Mouse (Mus musculus): ENCODE measurements around the gene Lrrc4c.

The Lrrc4c gene

DNA sequence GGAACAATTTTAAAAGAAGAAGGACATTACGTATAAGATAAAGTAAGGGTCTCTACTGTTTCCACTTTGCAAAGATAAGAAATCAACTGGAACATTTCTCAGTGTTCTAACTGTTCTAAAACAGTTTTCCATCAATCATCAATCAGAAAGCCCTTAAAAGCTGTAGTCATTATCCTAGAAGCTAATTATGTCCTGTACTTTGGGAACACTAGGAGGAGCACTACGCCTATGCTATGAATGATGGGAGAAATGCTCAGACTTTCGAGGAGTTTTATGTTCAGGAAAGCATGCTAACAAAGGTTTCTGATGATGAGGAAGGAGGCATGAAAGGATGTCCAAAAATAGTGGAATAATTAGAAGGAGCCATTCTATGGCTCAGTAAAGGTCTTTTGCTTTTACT lies 219.5 kb downstream of the Lrrc4c start:
- DNase-seq (ENCODE audit: extremely low read depth, low read depth, low spot score), result no peak

DNA sequence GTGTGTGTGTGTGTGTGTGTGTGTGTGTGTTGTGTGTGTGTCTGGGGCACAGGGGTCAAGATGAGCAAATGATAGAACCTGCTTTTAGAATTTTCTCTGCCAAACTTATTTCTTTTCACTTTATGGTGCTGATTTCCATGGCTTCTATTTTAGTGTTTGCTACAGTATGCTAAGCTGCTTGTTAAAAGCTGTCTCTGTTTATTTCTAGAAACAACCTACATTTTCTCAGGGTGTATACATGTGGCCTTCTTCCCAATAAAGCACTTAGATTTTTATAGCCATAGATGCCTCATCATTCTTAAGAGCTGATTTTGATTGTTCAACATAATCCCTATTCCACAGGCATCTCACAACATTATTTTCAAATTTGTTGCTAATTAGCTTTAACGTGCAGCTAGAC lies 229.2 kb downstream of the Lrrc4c start:
- no peak for DNase-seq (ENCODE audit: extremely low read depth, low read depth, low spot score)

DNA sequence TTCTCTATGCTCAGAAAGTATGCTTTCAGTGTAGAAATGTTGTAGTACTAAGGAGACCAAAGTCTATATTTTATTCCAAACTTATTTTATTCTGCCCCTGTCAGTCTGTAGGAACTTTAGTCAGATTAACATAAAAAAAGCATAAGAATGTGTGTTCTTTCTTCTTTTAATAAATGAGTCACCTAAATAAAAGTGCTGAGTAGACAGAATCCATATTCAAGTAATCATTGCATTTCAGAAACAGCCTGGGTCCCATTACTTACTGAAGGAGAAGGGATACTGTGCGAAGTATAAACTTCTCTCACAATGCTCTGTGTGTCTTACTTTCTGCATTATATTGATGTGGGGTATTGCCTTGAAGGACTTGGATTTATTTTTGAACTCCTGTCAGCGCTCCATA lies 255.8 kb downstream of the Lrrc4c start:
- DNase-seq (ENCODE audit: extremely low read depth, low read depth, low spot score), result no peak

DNA sequence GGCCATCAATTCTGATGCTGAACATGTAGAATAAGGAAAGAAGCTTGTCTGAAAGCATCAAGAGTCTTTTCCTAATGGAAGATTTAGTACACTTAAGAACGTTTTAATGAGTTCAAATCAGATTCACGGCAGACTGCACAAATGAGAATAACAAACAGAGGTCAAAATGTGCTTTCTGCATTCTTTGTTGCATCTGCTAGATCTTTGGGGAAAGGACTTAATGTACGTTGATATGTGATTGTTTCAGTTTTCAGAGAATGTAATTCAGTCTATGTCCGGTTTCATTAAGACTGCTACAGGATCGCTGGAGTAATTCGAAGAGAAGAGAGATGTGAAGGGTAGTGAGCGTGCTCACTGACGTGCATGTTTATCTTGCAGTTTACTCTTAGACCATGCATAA lies 259.7 kb downstream of the Lrrc4c start:
- no peak for DNase-seq (ENCODE audit: extremely low read depth, low read depth, low spot score)

DNA sequence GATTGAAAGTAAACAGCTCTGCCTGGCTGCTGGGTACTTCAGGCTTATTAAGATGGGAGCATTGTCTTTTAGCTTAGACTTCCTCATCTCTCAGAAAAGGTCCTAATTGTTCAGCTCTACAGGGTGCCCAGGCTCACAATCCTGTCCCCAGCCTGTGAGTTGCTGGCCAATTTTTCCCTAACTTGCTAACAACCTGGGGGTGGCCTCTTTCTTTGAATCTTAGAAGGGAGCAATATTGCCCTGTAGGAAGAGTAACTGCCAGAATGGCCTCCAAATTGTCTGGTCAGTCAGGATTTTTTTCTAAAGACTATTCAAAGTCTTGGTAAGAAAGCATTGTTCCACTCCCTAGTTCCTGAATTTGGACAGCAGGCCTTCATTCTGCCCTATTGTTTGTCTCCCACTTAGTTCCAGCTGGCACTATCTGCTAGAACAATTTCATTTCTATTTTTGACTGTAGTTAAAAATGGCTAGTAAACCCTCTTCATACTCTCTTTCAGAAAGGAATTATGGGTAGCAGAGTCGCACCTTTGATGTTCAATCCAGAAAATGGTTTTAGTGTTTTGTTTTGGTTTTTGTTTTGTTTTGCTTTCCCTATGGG lies 262.3 kb downstream of the Lrrc4c start:
- no peak for DNase-seq (ENCODE audit: extremely low read depth, low read depth, low spot score)

DNA sequence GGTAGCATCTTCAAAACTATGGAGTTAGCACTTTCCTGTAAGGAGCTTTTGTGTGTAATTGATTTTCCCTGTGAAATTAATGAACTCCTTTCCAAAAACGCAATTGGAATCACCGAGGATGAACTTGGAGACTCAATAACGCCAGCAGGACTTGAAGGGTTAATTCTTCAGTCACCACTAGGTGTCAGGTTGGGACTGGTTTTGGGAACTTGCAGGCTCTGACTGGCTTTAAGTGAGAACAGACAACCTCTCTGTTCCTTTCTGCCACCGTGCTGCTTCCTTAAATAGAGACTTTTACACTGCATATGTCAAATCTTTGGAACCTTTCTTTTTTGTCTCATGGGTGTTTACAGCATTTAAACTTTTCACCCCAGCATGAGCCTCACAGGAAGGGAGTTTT lies 267.7 kb downstream of the Lrrc4c start:
- DNase-seq (ENCODE audit: extremely low read depth, low read depth, low spot score), result no peak

DNA sequence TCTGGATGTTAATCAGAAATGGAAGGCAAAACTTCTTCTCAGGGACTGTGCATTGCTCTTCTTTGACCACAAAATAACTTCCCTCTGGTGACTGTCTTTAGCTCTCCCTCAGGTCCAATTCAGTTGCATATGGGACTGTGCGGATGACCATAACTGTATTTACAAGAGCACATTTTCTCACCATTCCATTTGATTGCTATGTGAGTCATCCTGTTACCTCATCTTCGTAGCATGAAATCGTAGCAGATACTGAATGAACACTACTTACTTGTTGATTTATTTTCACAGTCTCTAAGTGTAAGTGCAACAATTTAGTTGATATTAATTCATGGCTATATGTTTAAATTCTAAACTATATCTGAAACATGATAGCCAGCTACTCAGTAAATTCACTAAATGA lies 286.8 kb downstream of the Lrrc4c start:
- no peak for DNase-seq (ENCODE audit: extremely low read depth, low read depth, low spot score)

DNA sequence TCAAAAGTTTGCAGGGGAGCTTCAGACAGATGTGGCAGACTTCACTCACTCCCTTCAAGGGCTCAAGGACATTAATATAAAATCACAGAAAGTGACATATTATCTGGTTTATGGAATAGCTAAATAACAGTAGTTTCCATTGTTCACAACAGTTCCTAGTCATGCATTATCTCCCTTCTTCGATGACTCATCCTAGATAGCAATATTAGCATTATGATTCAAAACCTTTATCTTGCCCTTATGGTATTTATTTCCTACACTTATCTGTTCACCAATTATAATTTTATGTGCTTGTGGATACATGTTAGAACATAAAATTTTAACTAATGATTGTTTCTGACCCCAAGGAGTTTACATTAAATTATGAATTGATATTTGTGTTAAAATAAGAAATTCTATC lies 296.2 kb downstream of the Lrrc4c start:
- DNase-seq (ENCODE audit: extremely low read depth, low read depth, low spot score), result no peak

DNA sequence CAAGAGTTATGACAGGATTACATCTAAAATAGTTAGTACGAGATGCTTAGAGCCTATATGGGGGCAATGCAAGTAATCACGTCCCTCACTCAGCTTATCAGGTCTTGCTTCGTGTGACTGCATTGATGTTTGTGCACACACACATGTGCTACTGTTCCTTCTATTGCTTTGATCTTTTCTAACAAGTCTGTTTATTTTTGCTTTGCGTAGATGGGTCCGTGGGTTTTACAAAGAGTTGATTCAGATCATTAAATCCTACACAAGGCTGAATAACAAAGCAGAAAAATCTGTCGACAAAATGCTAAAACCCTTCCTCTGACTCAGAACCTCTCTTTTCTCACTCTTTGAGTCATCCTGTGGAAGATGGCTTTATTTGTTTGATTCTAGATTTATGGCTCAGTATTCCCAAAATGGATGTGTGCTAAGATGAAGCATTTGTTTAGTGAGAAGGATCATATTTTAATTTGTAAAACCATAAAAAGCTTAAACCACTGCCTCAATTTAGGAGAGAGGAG lies 300.8 kb downstream of the Lrrc4c start:
- no peak for DNase-seq (ENCODE audit: extremely low read depth, low read depth, low spot score)

DNA sequence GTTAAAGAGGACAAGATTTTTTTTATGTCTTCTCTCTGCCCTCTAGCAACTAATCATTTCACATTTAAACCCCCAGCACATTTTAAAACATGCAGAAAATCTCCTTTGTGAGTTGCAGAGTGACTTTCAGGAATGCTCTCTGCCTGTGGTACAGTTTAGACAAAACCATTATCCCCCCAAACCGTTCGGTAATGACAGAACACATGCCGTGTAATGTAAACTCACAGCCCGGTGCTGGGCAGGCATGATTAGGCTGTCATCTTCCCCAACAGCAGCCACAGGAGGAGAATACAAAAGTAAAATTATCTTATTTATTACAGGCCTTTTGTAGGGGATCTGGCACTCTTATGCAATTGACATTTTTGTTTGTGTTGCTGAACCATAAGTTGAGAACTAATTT lies 349.1 kb downstream of the Lrrc4c start:
- no peak for DNase-seq (ENCODE audit: extremely low read depth, low read depth, low spot score)

DNA sequence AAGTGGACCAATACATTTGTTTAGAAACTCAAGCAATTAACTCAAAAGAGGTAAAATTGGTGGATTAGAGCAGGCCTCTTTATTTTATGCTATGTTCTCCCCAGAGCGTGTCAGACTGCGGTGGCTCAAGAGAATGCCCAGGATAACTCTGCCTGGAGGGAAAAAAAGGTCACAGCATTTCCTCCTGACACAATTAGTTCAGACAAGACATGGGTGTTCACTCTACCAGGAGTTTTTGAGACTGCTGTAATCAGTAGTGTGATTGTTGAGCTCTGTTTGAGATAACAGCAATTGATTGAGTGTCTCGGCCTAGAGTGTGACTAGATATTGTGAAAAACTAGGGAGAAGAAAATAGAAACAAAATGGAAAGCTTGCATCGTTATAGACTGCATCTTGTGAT lies 363.8 kb downstream of the Lrrc4c start:
- no peak for DNase-seq (ENCODE audit: extremely low read depth, low read depth, low spot score)

DNA sequence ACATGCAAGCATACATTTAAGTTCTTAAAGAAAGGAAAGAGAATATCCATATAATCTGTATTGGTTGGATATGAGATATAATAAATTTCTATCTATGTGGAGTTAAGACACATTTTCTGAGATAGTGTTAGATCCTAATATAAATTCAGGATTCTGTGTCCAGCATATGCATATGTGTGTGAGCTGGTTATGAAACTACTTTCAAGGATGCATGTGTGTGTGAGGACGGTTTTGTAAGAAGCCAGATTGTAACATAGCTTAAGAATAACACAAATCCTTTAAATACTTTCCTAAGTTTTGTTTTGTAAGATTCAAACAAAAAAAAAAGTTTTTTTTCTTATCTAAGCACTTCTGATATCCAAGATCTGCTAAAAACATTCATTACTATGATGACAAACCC lies 367.4 kb downstream of the Lrrc4c start:
- DNase-seq (ENCODE audit: extremely low read depth, low read depth, low spot score), result no peak

DNA sequence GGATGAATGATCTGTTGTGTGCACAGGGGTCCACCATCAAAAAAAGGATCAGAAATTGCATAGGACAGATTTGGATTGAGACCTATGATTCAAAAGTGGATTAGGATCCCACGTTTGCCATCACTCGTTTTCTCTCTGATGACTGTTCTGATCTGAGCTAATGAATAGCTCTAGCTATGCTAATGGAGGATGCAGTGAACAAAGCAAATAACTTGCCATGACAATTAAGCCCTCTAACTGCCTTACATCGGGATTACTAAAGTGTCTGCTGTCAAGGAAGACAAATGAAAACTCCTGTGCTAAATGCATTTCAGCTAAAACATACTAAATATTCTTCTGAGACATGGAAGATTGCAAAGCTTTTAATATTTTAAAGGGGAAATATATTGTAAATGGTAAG lies 387.0 kb downstream of the Lrrc4c start:
- no peak for DNase-seq (ENCODE audit: extremely low read depth, low read depth, low spot score)

DNA sequence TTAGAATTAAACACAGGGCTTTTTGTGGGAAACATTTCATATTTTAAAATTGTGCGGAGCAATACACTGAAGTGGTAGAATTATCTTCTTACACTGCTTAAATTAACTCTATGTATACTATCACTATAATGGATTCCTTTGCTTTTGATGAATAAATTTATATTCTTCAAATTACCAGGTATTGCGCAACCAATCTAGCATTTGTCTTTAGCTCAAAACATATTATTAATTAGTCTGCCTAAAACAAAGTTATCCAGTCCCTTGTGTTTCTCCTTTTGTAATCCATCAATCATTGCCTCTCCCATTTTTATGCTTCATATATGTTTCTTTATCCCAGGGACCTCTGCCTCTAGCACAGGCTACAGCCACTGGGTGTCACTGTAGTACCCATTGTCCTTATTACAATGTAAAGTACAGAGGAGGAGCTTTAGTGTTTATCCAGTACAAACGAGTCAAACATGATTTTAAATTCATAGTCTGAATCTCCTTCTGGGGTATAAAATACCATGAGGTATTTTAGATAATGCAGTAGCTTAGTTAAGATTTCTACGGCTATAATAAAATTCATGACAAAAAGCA lies 389.9 kb downstream of the Lrrc4c start:
- no peak for DNase-seq (ENCODE audit: extremely low read depth, low read depth, low spot score)

DNA sequence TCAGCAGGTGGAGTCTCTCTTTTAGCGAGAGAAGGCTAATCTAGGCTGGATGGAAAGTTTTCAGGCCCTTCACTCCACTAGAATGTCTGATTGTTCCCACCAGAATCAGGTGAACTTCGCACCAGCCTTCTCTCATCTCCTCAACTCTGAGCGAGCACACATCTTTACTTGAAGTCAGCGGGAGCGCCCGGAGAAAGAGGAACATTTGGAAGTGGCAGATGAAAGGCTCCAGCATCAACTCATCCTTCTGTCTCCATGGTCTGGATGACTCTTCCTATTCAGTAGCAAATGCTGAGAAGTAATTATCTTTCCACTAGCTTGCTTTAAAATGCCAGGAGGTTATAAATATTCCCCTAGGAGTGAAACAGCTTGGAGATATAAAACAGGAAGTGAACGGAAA lies 396.6 kb downstream of the Lrrc4c start:
- DNase-seq (ENCODE audit: extremely low read depth, low read depth, low spot score), result no peak

DNA sequence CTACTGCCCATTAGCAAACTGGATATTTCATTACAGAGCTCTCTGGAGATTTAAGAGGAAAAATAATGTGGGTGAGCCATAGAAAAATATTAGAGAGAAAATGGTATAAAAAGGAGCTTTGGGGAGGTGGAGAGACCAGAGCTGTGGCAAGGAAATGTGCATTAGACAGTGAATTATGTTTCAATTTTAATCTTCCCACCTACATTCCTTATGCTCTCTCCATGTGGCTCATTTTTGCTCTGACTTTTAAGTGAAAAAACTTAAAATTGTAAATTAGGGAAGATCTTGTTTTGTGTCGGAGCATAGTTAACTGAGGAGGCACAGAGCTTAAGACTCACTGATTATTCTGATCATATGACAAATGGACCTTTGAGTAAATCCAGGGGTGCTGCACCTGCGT lies 399.4 kb downstream of the Lrrc4c start:
- no peak for DNase-seq (ENCODE audit: extremely low read depth, low read depth, low spot score)

DNA sequence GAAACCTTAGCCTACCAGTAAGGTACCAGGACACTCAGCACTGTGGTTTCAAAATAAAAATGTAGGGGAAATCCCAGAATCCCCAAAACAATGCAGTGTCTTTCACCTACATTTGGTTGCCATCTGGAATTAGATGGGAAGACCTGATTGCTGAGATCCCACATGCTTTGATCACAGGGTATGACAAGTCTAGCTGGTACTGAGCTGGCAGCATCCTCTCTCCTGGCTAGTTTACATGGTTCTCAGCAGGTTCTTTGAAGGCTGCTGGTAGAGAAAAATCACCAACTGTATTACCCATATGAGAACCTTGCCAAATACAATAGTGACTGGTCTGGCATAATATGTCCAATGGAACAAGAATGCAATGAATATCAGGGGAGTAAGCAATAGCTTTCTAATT lies 405.4 kb downstream of the Lrrc4c start:
- DNase-seq (ENCODE audit: extremely low read depth, low read depth, low spot score), result no peak

DNA sequence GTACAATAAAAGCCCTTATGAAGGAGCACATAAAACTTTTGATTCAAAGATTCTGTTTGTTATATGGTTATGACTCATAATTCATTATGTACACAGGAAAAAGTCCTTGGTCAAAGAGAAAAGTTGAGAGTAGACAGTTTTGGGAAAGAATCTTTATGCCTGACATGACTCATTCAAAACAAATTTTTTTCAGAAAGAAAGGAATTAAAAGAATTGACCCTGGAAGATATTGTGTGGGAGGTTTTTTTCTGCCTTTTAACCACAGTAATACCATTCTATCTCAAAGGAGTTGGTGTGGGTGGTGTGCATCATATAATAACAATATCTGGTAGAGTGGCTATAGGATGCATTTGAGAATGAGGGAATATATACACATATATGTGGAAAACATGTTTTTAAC lies 418.1 kb downstream of the Lrrc4c start:
- DNase-seq (ENCODE audit: extremely low read depth, low read depth, low spot score), result no peak

DNA sequence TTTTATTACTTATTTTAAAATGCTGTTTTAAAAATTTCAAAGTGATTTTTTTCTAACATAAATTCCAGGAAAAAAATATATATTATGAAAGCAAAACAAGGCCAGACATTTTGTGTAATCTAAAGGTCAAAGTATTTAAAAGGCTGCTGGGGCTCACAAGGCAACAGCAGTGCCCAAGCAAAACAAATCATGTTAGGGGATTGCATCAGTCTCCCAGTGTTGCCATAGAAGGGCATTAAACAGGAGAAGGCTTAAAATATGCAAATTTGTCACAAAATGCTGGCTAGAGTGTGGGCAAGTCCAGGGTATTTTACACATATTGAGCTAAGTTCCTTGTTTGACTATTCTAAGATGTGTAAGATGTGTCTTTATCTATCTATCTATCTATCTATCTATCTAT lies 437.1 kb downstream of the Lrrc4c start:
- no peak for DNase-seq (ENCODE audit: extremely low read depth, low read depth, low spot score)

DNA sequence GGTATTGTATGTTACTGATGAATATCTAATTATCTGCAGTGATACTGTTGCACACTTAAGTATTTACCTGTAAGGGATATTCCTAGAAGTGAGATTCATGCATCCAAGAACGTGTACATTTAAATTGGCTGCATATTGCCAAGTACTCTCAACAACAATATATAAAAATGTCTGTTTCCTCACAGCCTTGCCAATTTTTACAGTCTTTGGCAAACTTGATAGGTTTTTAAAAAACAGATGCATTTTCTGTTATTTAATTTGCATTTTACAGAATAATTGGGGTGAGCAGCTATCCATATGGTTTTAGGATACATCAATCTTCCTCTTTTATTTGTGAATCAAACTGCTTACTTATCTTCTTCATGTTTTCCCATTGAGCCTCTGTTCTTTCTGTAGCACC lies 439.7 kb downstream of the Lrrc4c start:
- DNase-seq (ENCODE audit: extremely low read depth, low read depth, low spot score), result no peak

DNA sequence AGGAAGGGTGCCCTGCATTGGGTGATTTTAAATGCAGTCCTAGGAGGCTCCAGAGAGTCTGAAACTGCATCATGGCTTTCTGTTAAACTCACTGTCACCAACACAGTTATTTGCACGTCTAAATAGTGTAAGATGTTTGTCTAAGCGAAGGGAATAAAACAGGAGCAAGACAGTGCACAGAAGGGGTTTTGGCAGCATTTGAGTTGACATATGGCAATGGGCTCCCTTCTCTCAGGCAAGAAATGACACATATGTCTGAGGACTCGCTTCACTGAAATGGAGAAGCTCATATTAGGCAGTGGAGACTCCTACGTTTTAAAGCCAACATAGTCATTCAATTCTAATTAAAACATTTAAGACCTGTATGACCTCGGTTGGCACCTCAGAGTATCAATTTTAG lies 445.6 kb downstream of the Lrrc4c start:
- DNase-seq (ENCODE audit: extremely low read depth, low read depth, low spot score), result no peak

DNA sequence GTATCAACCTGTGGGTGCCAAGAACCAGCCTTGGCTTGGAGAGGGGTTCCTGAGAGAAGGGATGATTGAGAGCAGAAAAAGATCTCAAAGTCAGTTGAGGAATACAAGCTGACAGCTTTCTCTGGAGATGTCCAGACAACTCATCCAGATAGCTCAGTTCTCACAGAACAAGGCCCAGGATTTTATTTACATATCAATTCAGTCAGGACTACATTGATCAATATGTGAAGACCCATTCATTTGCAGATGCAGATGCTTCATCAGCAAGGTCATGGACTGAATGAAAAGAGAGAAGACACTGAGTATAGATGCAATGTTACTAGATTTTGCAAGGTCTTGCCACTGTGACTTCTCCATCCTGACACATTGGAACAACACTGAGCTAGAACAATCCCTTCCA lies 457.4 kb downstream of the Lrrc4c start:
- DNase-seq (ENCODE audit: extremely low read depth, low read depth, low spot score), result no peak

DNA sequence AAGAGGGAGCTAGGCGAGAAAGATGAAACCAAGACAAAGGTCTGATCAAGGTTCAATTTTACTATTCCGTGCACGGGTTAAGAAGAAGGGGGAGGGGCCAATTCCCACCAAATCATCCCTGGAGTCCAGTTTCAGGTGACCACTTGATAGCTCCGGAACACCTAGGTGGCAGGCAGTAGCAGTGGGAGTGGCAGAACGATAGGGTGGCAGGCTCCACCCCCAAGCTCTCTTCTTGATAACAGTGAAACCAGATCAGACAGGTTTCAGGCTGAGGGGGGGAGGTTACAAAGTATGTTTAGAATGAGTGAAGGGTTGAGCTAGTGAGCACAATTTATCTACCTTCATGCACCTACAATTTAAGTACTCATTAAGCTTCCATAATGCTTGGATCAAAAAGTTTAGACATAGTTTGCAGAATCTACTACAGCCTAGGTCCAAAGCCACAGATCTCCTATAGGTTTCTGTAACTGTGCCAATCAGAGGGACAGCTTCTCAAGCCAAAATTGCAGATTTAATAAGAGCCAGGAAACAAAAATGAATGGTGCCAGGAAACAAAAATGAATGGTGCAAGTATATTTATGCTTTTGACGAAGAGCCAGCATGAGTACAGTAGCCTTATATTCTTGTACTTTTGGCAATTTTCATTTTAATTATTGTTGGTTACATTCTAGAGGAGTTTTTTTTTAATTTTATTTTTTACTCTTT lies 478.9 kb downstream of the Lrrc4c start:
- no peak for DNase-seq (ENCODE audit: extremely low read depth, low read depth, low spot score)
